Mouse (Mus musculus): Measurements from ENCODE around the gene Styx.

The Styx gene

GRCm38 (mm10) chr14:45438931-45439275 lies 88.0 kb downstream of the Styx start:
- no peak for DNase-seq (ENCODE audit: extremely low spot score)

GRCm38 (mm10) chr14:45439387-45439786 lies 88.5 kb downstream of the Styx start:
- DNase-seq (ENCODE audit: extremely low spot score) = no peak

- DNase-seq (ENCODE audit: extremely low spot score) = no peak
Measured at GRCm38 (mm10) chr14:45441291-45441690, 90.4 kb downstream of the Styx start.

GRCm38 (mm10) chr14:45442781-45443560 lies 92.1 kb downstream of the Styx start:
- DNase-seq (ENCODE audit: extremely low spot score) = no peak

- no peak for DNase-seq (ENCODE audit: extremely low spot score)
Measured at GRCm38 (mm10) chr14:45444870-45445269, 94.0 kb downstream of the Styx start.

- no peak for DNase-seq (ENCODE audit: extremely low spot score)
Measured at GRCm38 (mm10) chr14:45445445-45445844, 94.6 kb downstream of the Styx start.

- no peak for DNase-seq (ENCODE audit: extremely low spot score)
Measured at GRCm38 (mm10) chr14:45446777-45447176, 95.9 kb downstream of the Styx start.

GRCm38 (mm10) chr14:45451090-45451489 lies 100.2 kb downstream of the Styx start:
- no peak for DNase-seq (ENCODE audit: extremely low spot score)

- no peak for DNase-seq (ENCODE audit: extremely low spot score)
Measured at GRCm38 (mm10) chr14:45452148-45452547, 101.3 kb downstream of the Styx start.

- DNase-seq (ENCODE audit: extremely low spot score) = no peak
Measured at GRCm38 (mm10) chr14:45452861-45453512, 102.1 kb downstream of the Styx start.

GRCm38 (mm10) chr14:45453538-45454233 lies 102.8 kb downstream of the Styx start:
- no peak for DNase-seq (ENCODE audit: extremely low spot score)

- no peak for DNase-seq (ENCODE audit: extremely low spot score)
Measured at GRCm38 (mm10) chr14:45455651-45456501, 105.0 kb downstream of the Styx start.

- DNase-seq (ENCODE audit: extremely low spot score) = no peak
Measured at GRCm38 (mm10) chr14:45456502-45456846, 105.6 kb downstream of the Styx start.

- no peak for DNase-seq (ENCODE audit: extremely low spot score)
Measured at GRCm38 (mm10) chr14:45457003-45457402, 106.1 kb downstream of the Styx start.

GRCm38 (mm10) chr14:45459877-45460276 lies 109.0 kb downstream of the Styx start:
- DNase-seq (ENCODE audit: extremely low spot score) = no peak

GRCm38 (mm10) chr14:45460491-45460890 lies 109.6 kb downstream of the Styx start:
- no peak for DNase-seq (ENCODE audit: extremely low spot score)

- DNase-seq (ENCODE audit: extremely low spot score) = no peak
Measured at GRCm38 (mm10) chr14:45461945-45462344, 111.1 kb downstream of the Styx start.

GRCm38 (mm10) chr14:45462374-45462773 lies 111.5 kb downstream of the Styx start:
- DNase-seq (ENCODE audit: extremely low spot score) = no peak

GRCm38 (mm10) chr14:45462875-45463475 lies 112.1 kb downstream of the Styx start:
- no peak for DNase-seq (ENCODE audit: extremely low spot score)

- peak; percentile 69 for DNase-seq (ENCODE audit: extremely low spot score)
Measured at GRCm38 (mm10) chr14:45463599-45463998, 112.7 kb downstream of the Styx start.
